Mouse (Mus musculus) embryonic fibroblast, embryonic 13.5 days (primary cell): Measurements from ENCODE around the gene Vstm4.

Experiments
- CTCF ChIP-seq: IDR thresholded peaks from 2 replicates; pipeline ENCODE4 v1.5.1; 2011; ENCODE audit warnings: mild to moderate bottlenecking, control low read depth, low read length, moderate library complexity, borderline replicate concordance; ENCODE audit not compliant: insufficient read depth
- POLR2A ChIP-seq: IDR thresholded peaks from 2 replicates; pipeline ENCODE4 v1.6.1; 2011; ENCODE audit warnings: low read depth, mild to moderate bottlenecking, control low read depth, low read length, moderate library complexity

- TF ChIP-seq POLR2A: no peak
- TF ChIP-seq CTCF: no peak
Observed at GRCm38 (mm10) chr14:32824267-32825150, 32.0 kb upstream of the Vstm4 start.
